Mouse (Mus musculus) layer of hippocampus, adult 9-11 months (tissue): ENCODE data around the gene Stxbp2.
"Not testable (repeated sequence)": the region's sequence is repeated elsewhere in the genome, so short reads cannot be mapped to it uniquely, and the experiment has no call there.

Experiments
- DNase-seq: peaks from one replicate; pipeline ENCODE4 v3.0.0; 2022

Stxbp2 gene

GRCm38 (mm10) chr8:3630647-3631477, at the start of gene Stxbp2:
Stxbp2 (plus strand) TSS chr8:3630955.
- DNase-seq = peak; percentile 78

GRCm38 (mm10) chr8:3581961-3582360, 48.8 kb upstream of the Stxbp2 start:
- not testable (repeated sequence) for DNase-seq

- no peak for DNase-seq
These were observed 44.3 kb upstream of the Stxbp2 start for GRCm38 (mm10) chr8:3586452-3586851.

- no peak for DNase-seq
These were observed 43.8 kb upstream of the Stxbp2 start, which contains the start of gene Camsap3 for GRCm38 (mm10) chr8:3586993-3587390. Camsap3 (plus strand) TSS chr8:3587293.

- peak; percentile 61 for DNase-seq
These were observed 43.1 kb upstream of the Stxbp2 start for GRCm38 (mm10) chr8:3587391-3588257.

GRCm38 (mm10) chr8:3588258-3588633, 42.5 kb upstream of the Stxbp2 start:
- no peak for DNase-seq

GRCm38 (mm10) chr8:3593470-3593869, 37.3 kb upstream of the Stxbp2 start:
- DNase-seq = no peak

GRCm38 (mm10) chr8:3594466-3594865, 36.3 kb upstream of the Stxbp2 start:
- no peak for DNase-seq

- no peak for DNase-seq
These were observed 32.7 kb upstream of the Stxbp2 start for GRCm38 (mm10) chr8:3598054-3598453.

GRCm38 (mm10) chr8:3599219-3599618, 31.5 kb upstream of the Stxbp2 start:
- DNase-seq = no peak

GRCm38 (mm10) chr8:3600401-3600800, 30.4 kb upstream of the Stxbp2 start:
- no peak for DNase-seq

- DNase-seq = no peak
These were observed 27.3 kb upstream of the Stxbp2 start for GRCm38 (mm10) chr8:3603439-3603838.

- DNase-seq = no peak
These were observed 24.2 kb upstream of the Stxbp2 start for GRCm38 (mm10) chr8:3606593-3606992.

GRCm38 (mm10) chr8:3607822-3608221, 22.9 kb upstream of the Stxbp2 start:
- peak; percentile 68 for DNase-seq

- DNase-seq = no peak
These were observed 21.5 kb upstream of the Stxbp2 start for GRCm38 (mm10) chr8:3609046-3609815.

GRCm38 (mm10) chr8:3609816-3610150, 21.0 kb upstream of the Stxbp2 start:
- no peak for DNase-seq

- peak; percentile 100 for DNase-seq
These were observed 9.4 kb upstream of the Stxbp2 start, which contains the start of the genes Xab2 and Pet100 for GRCm38 (mm10) chr8:3621199-3621970. Xab2 (minus strand) TSS chr8:3621316. Pet100 (plus strand) TSS chr8:3621548.

- DNase-seq = no peak
These were observed 8.6 kb upstream of the Stxbp2 start for GRCm38 (mm10) chr8:3622119-3622518.

GRCm38 (mm10) chr8:3625445-3625844, 5.3 kb upstream of the Stxbp2 start, which contains the start of gene Pcp2:
Pcp2 (minus strand) TSS chr8:3625545.
- DNase-seq = no peak

GRCm38 (mm10) chr8:3626971-3627370, 3.8 kb upstream of the Stxbp2 start:
- DNase-seq = no peak

GRCm38 (mm10) chr8:3628014-3628413, 2.7 kb upstream of the Stxbp2 start:
- DNase-seq = no peak

GRCm38 (mm10) chr8:3631478-3631875, 722 bp downstream of the Stxbp2 start:
- DNase-seq = no peak
